Mouse (Mus musculus): ENCODE results near the gene Tusc2.
"Not testable (repeated sequence)": the region's sequence is repeated elsewhere in the genome, so short reads cannot be mapped to it uniquely, and the experiment has no call there.

Tusc2 gene

GRCm38 (mm10) chr9:107569270-107569669 is 6.2 kb downstream of the Tusc2 start:
- no peak for DNase-seq

GRCm38 (mm10) chr9:107570016-107570415 is 7.0 kb downstream of the Tusc2 start:
- DNase-seq = no peak

GRCm38 (mm10) chr9:107570845-107571244 is 7.8 kb downstream of the Tusc2 start:
- DNase-seq = no peak

GRCm38 (mm10) chr9:107571534-107572326 is 8.7 kb downstream of the Tusc2 start:
- no peak for DNase-seq

- no peak for DNase-seq
Measured at GRCm38 (mm10) chr9:107572327-107572662, 9.2 kb downstream of the Tusc2 start.

- DNase-seq = not testable (repeated sequence)
Measured at GRCm38 (mm10) chr9:107573774-107574173, 10.7 kb downstream of the Tusc2 start.

- DNase-seq = no peak
Measured at GRCm38 (mm10) chr9:107575579-107576356, 12.7 kb downstream of the Tusc2 start.

- no peak for DNase-seq
Measured at GRCm38 (mm10) chr9:107576357-107577107, 13.5 kb downstream of the Tusc2 start, which contains the start of gene Hyal1. Gene Hyal1, plus strand, starts transcription at chr9:107576927.

GRCm38 (mm10) chr9:107577871-107578270 is 14.8 kb downstream of the Tusc2 start:
- DNase-seq = no peak

- DNase-seq = no peak
Measured at GRCm38 (mm10) chr9:107578587-107578986, 15.5 kb downstream of the Tusc2 start, which contains the start of gene Naa80. Gene Naa80, plus strand, starts transcription at chr9:107578887.

- no peak for DNase-seq
Measured at GRCm38 (mm10) chr9:107579023-107579900, 16.2 kb downstream of the Tusc2 start.

- peak; percentile 81 for DNase-seq
Measured at GRCm38 (mm10) chr9:107580501-107581317, 17.7 kb downstream of the Tusc2 start, which contains the start of gene Hyal3. Gene Hyal3, plus strand, starts transcription at chr9:107580818.

- DNase-seq = no peak
Measured at GRCm38 (mm10) chr9:107581584-107581983, 18.5 kb downstream of the Tusc2 start.

- DNase-seq = no peak
Measured at GRCm38 (mm10) chr9:107582509-107583062, 19.5 kb downstream of the Tusc2 start.

GRCm38 (mm10) chr9:107583174-107583573 is 20.1 kb downstream of the Tusc2 start:
- DNase-seq = no peak

- no peak for DNase-seq
Measured at GRCm38 (mm10) chr9:107586504-107586903, 23.4 kb downstream of the Tusc2 start.

GRCm38 (mm10) chr9:107586974-107587832 is 24.1 kb downstream of the Tusc2 start, which contains the start of gene Ifrd2:
Gene Ifrd2, plus strand, starts transcription at chr9:107587642.
- DNase-seq = peak; percentile 96

GRCm38 (mm10) chr9:107587833-107588639 is 25.0 kb downstream of the Tusc2 start:
- DNase-seq = peak; percentile 61

Data from cerebellum, adult 11 months (tissue).